Mouse (Mus musculus) liver, embryonic 14.5 days (tissue): ENCODE measurements around the gene Gm44511. TPM values are rescaled to one million over a fixed set of nuclear protein-coding genes. Genes with fewer than 3 reads are reported as not detected.

ENCODE experiments used
- ATAC-seq: fragments of 200-750 bp; cut with Nextera tagmentation; 2 replicates; pipeline ENCODE4 v1.8.0; 2017; ENCODE audit warnings: moderate number of reproducible peaks, mild to moderate bottlenecking, moderate library complexity; ENCODE audit not compliant: insufficient read depth
- DNase-seq, 3 experiments: peaks; one replicate each; pipeline ENCODE4 v3.0.0-alpha.2; 2012 to 2013; ENCODE audit warnings: low read depth in 3 of 3, low spot score in 3 of 3
- H3K27ac ChIP-seq: fragments of 300-500 bp; sonication (generic); 2 replicates; pipeline ENCODE4 v1.5.1; 2014; ENCODE audit warnings: moderate library complexity, mild to moderate bottlenecking, control low read depth, inconsistent platforms
- H3K27me3 ChIP-seq: fragments of 300-500 bp; sonication (generic); 2 replicates; pipeline ENCODE4 v1.6.1; 2014; ENCODE audit warnings: mild to moderate bottlenecking, low read length, moderate library complexity; ENCODE audit not compliant: control insufficient read depth, insufficient read depth
- H3K36me3 ChIP-seq: fragments of 300-500 bp; sonication (generic); replicated peaks from 2 replicates; pipeline ENCODE4 v1.6.1; 2014; ENCODE audit warnings: low read depth; ENCODE audit not compliant: control insufficient read depth, insufficient read depth
- H3K4me1 ChIP-seq, 2 experiments: fragments of 200-500 bp in 1 of 2; fragments of 300-500 bp in 1 of 2; sonication (generic) in 1 of 2; replicated peaks; 2 replicates each; pipeline ENCODE4 v1.6.1; 2012 to 2014; ENCODE audit warnings: antibody characterized with exemption in 1 of 2, inconsistent platforms in 1 of 2, low read length in 1 of 2; ENCODE audit not compliant: control insufficient read depth in 2 of 2, insufficient read depth in 2 of 2
- H3K4me2 ChIP-seq: fragments of 300-500 bp; sonication (generic); 2 replicates; pipeline ENCODE4 v1.6.1; 2014; ENCODE audit warnings: low read depth, mild to moderate bottlenecking, control low read depth, moderate library complexity
- H3K4me3 ChIP-seq, 2 experiments: fragments of 200-500 bp in 1 of 2; fragments of 300-500 bp in 1 of 2; sonication (generic) in 1 of 2; 2 replicates each; pipeline ENCODE4 v1.5.1; 2012 to 2014; ENCODE audit warnings: low read depth in 2 of 2, low read length in 2 of 2, mild to moderate bottlenecking in 2 of 2, control low read depth in 1 of 2, inconsistent platforms in 1 of 2, moderate library complexity in 1 of 2; ENCODE audit not compliant: insufficient read depth in 1 of 2
- H3K9ac ChIP-seq: fragments of 300-500 bp; sonication (generic); replicated peaks from 2 replicates; pipeline ENCODE4 v1.6.1; 2014; ENCODE audit warnings: mild to moderate bottlenecking, control low read depth, moderate library complexity
- H3K9me3 ChIP-seq: fragments of 300-500 bp; sonication (generic); 2 replicates; pipeline ENCODE4 v1.6.1; 2016; ENCODE audit warnings: low read length, mixed read lengths; ENCODE audit not compliant: control insufficient read depth
- CTCF ChIP-seq: IDR thresholded peaks from 2 replicates; pipeline ENCODE4 v1.5.1; 2016; ENCODE audit warnings: antibody characterized with exemption, low read depth, control low read depth
- EP300 ChIP-seq: IDR thresholded peaks from 2 replicates; pipeline ENCODE4 v1.6.1; 2016; ENCODE audit warnings: antibody characterized with exemption, low read depth
- WGBS: fragments of 180-500 bp; shearing (Covaris S2); extraction: QIAGEN DNeasy Blood & Tissue Kit; methylation state at CpG from one replicate; pipeline ENCODE4 v1.1.7; 2014; ENCODE audit not compliant: insufficient replicate concordance; 5-methylcytosine and 5-hydroxymethylcytosine counted together
- polyA plus RNA-seq, 2 experiments: library from polyadenylated mRNA; depleted of rRNA in 1 of 2; stranded (reverse) in 1 of 2; unstranded in 1 of 2; fragments of >200 nt; fragmentation: Nextera tagmentation in 1 of 2; extraction: Ambion mirVana in 1 of 2; gene quantifications; 2 replicates each; pipeline versions ENCODE4 v1.2.1 to v1.2.3; 2012 to 2014

Gm44511 gene
- polyA plus RNA-seq, 2 experiments = not detected

- 41% methylated on average over 1 of the region's 1 CpGs for WGBS
- no peaks in the 10 kb centered on the region for H3K27me3 ChIP-seq
- no peaks in the 10 kb centered on the region for H3K9me3 ChIP-seq
- DNase-seq (no peak), ATAC-seq (no peak)
- TF ChIP-seq CTCF (no peak), EP300 (no peak)
- no peak overlapping the region for H3K4me3 ChIP-seq
- H3K27ac ChIP-seq = no peak overlapping the region
- no peak overlapping the region for H3K4me2 ChIP-seq
- peaks cover 0 to 12% of the 10 kb centered on the region in 2 experiments; a peak in 2 of 4 replicates for H3K4me1 ChIP-seq
- H3K36me3 ChIP-seq = no peaks in the 10 kb centered on the region
- no peak overlapping the region for H3K9ac ChIP-seq
These were observed 29.4 kb upstream of the Gm44511 start for GRCm38 (mm10) chr6:128855477-128855876.

- Histone ChIP-seq H3K9ac (no peak overlapping the region), H3K4me3 (no peak overlapping the region), H3K4me2 (no peak overlapping the region), H3K4me1 (peaks cover 0 to 12% of the 10 kb centered on the region in 2 experiments; a peak in 2 of 4 replicates), H3K27ac (no peak overlapping the region), H3K36me3 (no peaks in the 10 kb centered on the region), H3K9me3 (no peaks in the 10 kb centered on the region), H3K27me3 (no peaks in the 10 kb centered on the region)
- DNase-seq (no peak), ATAC-seq (no peak)
- TF ChIP-seq CTCF = no peak
- no peak for TF ChIP-seq EP300
- WGBS = 81% methylated on average over 3 of the region's 3 CpGs
These were observed 28.8 kb upstream of the Gm44511 start for GRCm38 (mm10) chr6:128854895-128855294.

- Histone ChIP-seq H3K9ac (no peak overlapping the region), H3K27me3 (no peaks in the 10 kb centered on the region), H3K9me3 (no peaks in the 10 kb centered on the region), H3K36me3 (no peaks in the 10 kb centered on the region), H3K4me3 (no peak overlapping the region), H3K27ac (no peak overlapping the region), H3K4me1 (peaks cover 0 to 12% of the 10 kb centered on the region in 2 experiments; a peak in 2 of 4 replicates), H3K4me2 (no peak overlapping the region)
- no peak for DNase-seq
- WGBS = 49% methylated on average over 12 of the region's 12 CpGs
- ATAC-seq = peak; percentile 24; the same call in 1 of the 2 replicates
- TF ChIP-seq CTCF (peak; percentile 71), EP300 (no peak)
These were observed 28.1 kb upstream of the Gm44511 start for GRCm38 (mm10) chr6:128854024-128854820.

DNA sequence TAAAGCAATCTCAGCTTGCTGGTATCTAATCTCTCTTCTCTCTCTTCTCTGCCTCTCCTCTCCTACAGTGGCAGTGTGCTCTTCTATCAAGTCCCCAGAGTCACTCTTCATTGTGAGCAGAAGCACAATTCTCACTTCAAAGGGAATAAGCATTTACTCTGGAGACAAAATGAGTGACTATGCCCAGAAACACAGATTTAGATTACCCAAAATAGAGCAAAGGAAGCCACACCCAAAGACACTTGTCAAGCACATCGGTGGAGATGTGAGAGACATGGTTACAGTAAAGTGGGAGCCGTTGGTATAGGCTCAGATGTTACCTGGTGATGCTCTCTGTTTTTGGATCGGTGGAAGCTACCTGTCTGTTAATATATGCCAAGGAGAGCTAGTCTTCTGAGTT lies 26.7 kb upstream of the Gm44511 start:
- no peaks in the 10 kb centered on the region for H3K36me3 ChIP-seq
- H3K4me3 ChIP-seq = no peak overlapping the region
- H3K27ac ChIP-seq = no peak overlapping the region
- 28% methylated on average over 3 of the region's 3 CpGs for WGBS
- ATAC-seq (no peak), DNase-seq (no peak)
- peaks cover 0 to 12% of the 10 kb centered on the region in 2 experiments; a peak in 2 of 4 replicates for H3K4me1 ChIP-seq
- no peak overlapping the region for H3K4me2 ChIP-seq
- no peak overlapping the region for H3K9ac ChIP-seq
- H3K9me3 ChIP-seq = no peaks in the 10 kb centered on the region
- TF ChIP-seq CTCF (no peak), EP300 (no peak)
- no peaks in the 10 kb centered on the region for H3K27me3 ChIP-seq

GRCm38 (mm10) chr6:128851151-128851550 lies 25.0 kb upstream of the Gm44511 start:
- no peaks in the 10 kb centered on the region for H3K36me3 ChIP-seq
- WGBS = 45% methylated on average over 2 of the region's 2 CpGs
- H3K4me2 ChIP-seq = no peak overlapping the region
- no peak overlapping the region for H3K9ac ChIP-seq
- H3K4me3 ChIP-seq = no peak overlapping the region
- H3K9me3 ChIP-seq = no peaks in the 10 kb centered on the region
- DNase-seq = no peak
- no peak overlapping the region for H3K27ac ChIP-seq
- TF ChIP-seq EP300 = no peak
- TF ChIP-seq CTCF = no peak
- H3K4me1 ChIP-seq = peaks cover 0 to 12% of the 10 kb centered on the region in 2 experiments; a peak in 2 of 4 replicates
- no peaks in the 10 kb centered on the region for H3K27me3 ChIP-seq
- no peak for ATAC-seq
